Mouse (Mus musculus) large intestine, adult 2 months (tissue): ENCODE data around the gene Cd274. TPM values are rescaled to one million over a fixed set of nuclear protein-coding genes. Genes with fewer than 3 reads are reported as not detected.

Experiments used
- DNase-seq: peaks from one replicate; pipeline ENCODE4 v3.0.0-alpha.2; 2012; ENCODE audit warnings: low read depth, low spot score
- WGBS: fragments of 180-500 bp; shearing (Covaris S2); methylation state at CpG from one replicate; pipeline ENCODE4 v1.1.7; 2018; 5-methylcytosine and 5-hydroxymethylcytosine counted together
- polyA plus RNA-seq: library from polyadenylated mRNA; depleted of rRNA; stranded (reverse); fragments of >200 nt; gene quantifications from 2 replicates; pipeline ENCODE4 v1.2.3, GENCODE M21; 2012

The Cd274 gene
- polyA plus RNA-seq, 1 experiment: 4.6 TPM

GRCm38 (mm10) chr19:29362173-29362930, 4.9 kb upstream of the Cd274 start:
- WGBS: 27% methylated on average over 13 of the region's 13 CpGs
- DNase-seq: no peak

GRCm38 (mm10) chr19:29363557-29363956, 3.7 kb upstream of the Cd274 start:
- 94% methylated on average over 7 of the region's 7 CpGs for WGBS

GRCm38 (mm10) chr19:29364076-29364475, 3.2 kb upstream of the Cd274 start:
- DNase-seq: no peak
- WGBS: 73% methylated on average over 5 of the region's 5 CpGs

More at GRCm38 (mm10) chr19:29363557-29363956, 3.7 kb upstream of the Cd274 start:
- DNase-seq: no peak

GRCm38 (mm10) chr19:29365105-29365504, 2.1 kb upstream of the Cd274 start:
- 58% methylated on average over 3 of the region's 3 CpGs for WGBS
- DNase-seq: no peak

- 56% methylated on average over 20 of the region's 20 CpGs for WGBS
- no peak for DNase-seq
These were observed 858 bp upstream of the Cd274 start for GRCm38 (mm10) chr19:29366226-29366968.

- WGBS: 93% methylated on average over 2 of the region's 2 CpGs
These were observed 786 bp downstream of the Cd274 start for GRCm38 (mm10) chr19:29368041-29368440.

GRCm38 (mm10) chr19:29368671-29369309, 1.5 kb downstream of the Cd274 start:
- WGBS: 80% methylated on average over 3 of the region's 3 CpGs
- no peak for DNase-seq

More at GRCm38 (mm10) chr19:29368041-29368440, 786 bp downstream of the Cd274 start:
- no peak for DNase-seq

GRCm38 (mm10) chr19:29370112-29370511, 2.9 kb downstream of the Cd274 start:
- WGBS: 63% methylated on average over 12 of the region's 12 CpGs
- DNase-seq: no peak

GRCm38 (mm10) chr19:29370545-29371283, 3.5 kb downstream of the Cd274 start:
- 82% methylated on average over 7 of the region's 7 CpGs for WGBS
- DNase-seq: no peak

- DNase-seq: no peak
- WGBS: 60% methylated on average over 18 of the region's 18 CpGs
These were observed 4.2 kb downstream of the Cd274 start for GRCm38 (mm10) chr19:29371284-29372081.

GRCm38 (mm10) chr19:29372138-29372537, 4.9 kb downstream of the Cd274 start:
- WGBS: 22% methylated on average over 4 of the region's 4 CpGs
- DNase-seq: no peak

- DNase-seq: no peak
- 72% methylated on average over 3 of the region's 3 CpGs for WGBS
These were observed 5.4 kb downstream of the Cd274 start for GRCm38 (mm10) chr19:29372621-29373020.

GRCm38 (mm10) chr19:29373438-29373837, 6.2 kb downstream of the Cd274 start:
- WGBS: 62% methylated on average over 11 of the region's 11 CpGs
- DNase-seq: no peak

GRCm38 (mm10) chr19:29374947-29375346, 7.7 kb downstream of the Cd274 start:
- WGBS: 91% methylated on average over 9 of the region's 9 CpGs
- no peak for DNase-seq

- WGBS: 82% methylated on average over 3 of the region's 3 CpGs
- DNase-seq: no peak
These were observed 9.1 kb downstream of the Cd274 start for GRCm38 (mm10) chr19:29376382-29376781.

- WGBS: 78% methylated on average over 14 of the region's 14 CpGs
- DNase-seq: no peak
These were observed 12.8 kb downstream of the Cd274 start for GRCm38 (mm10) chr19:29379839-29380603.

GRCm38 (mm10) chr19:29383368-29383767, 16.1 kb downstream of the Cd274 start:
- DNase-seq: no peak
- 93% methylated on average over 5 of the region's 5 CpGs for WGBS

GRCm38 (mm10) chr19:29384412-29384811, 17.2 kb downstream of the Cd274 start:
- 88% methylated on average over 9 of the region's 9 CpGs for WGBS
- no peak for DNase-seq
